Mouse (Mus musculus): ENCODE results near the gene Ccl2.

Gene Ccl2

DNA sequence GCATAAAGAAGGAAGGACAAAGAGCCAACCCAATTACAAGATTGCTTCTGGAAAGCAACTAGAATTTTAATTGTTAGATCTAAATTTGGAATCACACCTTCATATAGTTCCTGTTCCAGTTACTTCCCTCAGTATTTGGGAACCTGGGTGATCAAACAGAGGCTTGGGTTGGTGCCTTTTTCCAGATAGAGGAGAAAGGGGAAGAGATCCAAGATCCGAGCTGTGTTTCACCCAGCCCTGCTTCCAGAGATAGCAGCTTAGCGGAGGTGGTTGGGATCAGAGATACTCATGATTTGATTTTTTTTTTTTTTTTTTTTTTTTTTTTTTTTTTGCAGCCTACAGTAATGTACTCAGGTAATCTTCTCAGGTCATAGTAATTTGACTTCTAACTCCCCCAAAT, 486 bp downstream of the Ccl2 start:
- no peak for DNase-seq (ENCODE audit: low spot score)

DNA sequence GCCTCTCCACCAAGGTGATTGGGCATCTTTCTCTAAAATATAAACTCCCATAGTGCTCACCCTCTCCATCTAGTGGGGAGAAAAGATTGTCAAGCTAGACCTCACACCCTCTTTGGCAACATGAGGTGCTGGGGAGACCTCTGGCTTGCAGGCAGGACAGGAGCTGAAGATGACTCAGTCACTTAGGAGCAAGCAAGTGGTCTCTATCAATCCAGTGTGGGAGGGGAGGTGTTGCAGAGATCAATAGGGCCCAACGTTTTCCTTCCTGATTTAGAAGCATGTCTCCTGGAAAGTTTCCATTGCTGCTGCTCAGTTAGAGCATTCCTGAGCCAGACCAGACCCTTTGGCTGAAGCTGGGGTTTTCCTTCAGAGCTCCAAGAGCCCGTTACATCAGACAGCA, 3.2 kb downstream of the Ccl2 start, which contains the start of gene Gm17268:
Gene Gm17268, minus strand, starts transcription at position 28 of the 400 bp plus-strand sequence.
- DNase-seq (ENCODE audit: low spot score), result no peak

DNA sequence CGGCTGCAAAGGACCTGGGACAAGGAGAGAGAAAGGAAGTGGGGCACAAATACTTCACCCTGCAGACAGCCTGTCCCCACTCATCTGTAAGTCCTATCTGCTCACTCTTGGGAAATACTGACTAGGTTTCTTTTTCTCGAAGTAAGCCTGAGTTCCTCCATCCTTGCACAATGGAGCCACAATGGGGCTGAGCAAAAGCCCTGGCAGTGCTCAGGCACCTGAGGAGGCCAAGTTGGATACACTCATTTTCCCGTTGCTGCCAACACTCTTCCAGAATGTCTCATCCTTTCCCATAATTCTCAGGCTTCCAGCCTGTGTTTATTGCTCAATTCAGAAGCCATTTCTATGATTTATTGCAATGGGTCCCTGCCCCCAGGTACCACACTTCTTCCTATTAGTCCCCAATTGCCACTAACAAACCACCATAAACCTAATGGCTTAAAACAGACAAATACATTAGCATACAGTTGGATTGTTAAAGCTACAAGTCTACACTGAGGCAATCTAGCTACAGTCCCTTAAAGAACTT, 3.8 kb downstream of the Ccl2 start:
- no peak for DNase-seq (ENCODE audit: low spot score)

GRCm38 (mm10) chr11:82041671-82042080, 6.3 kb downstream of the Ccl2 start:
- DNase-seq (ENCODE audit: low spot score), result no peak

- peak; percentile 16 for DNase-seq (ENCODE audit: low spot score)
Observed at GRCm38 (mm10) chr11:82045471-82045870, 10.1 kb downstream of the Ccl2 start, which contains the start of gene Ccl7. Gene Ccl7, plus strand, starts transcription at chr11:82045712.

DNA sequence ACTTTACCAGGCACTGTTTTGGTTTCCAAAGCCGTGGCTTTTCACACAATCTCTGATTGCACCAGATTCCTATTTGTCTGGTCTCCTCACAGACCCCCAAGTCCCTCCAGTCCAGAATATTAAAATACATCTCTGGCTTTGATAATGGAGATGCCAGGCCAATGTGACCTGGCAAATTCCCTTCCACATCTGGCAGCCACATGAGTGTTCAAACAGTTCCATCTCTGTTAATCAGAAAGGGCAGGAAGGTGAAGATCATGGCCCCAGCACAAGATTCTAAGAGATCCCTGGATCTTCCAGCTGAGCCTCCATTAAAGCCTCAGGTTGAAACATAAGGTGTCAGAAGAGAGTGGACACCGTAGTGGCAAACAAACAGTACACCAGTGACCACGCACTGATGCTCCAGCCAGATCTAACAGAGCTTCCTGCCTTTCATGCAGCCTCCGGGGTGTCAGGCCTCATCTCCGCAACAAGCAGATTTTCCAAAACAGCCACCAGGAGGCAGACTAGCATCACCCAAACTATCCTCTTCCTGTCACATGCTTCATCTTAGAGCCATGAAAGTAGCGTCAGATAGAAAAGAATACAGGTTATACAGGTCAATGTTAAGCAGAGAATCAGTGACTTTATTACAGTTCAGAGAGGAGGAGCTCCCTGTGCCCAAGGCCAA, 12.5 kb downstream of the Ccl2 start:
- peak; percentile 32 for DNase-seq (ENCODE audit: low spot score)

- DNase-seq (ENCODE audit: low spot score), result no peak
Observed at GRCm38 (mm10) chr11:82053849-82054248, 18.5 kb downstream of the Ccl2 start.

GRCm38 (mm10) chr11:82057646-82058045, 22.3 kb downstream of the Ccl2 start, which contains the start of gene Ccl11:
Gene Ccl11, plus strand, starts transcription at chr11:82057823.
- DNase-seq (ENCODE audit: low spot score), result no peak

GRCm38 (mm10) chr11:82062226-82062625, 26.9 kb downstream of the Ccl2 start:
- DNase-seq (ENCODE audit: low spot score), result no peak

DNA sequence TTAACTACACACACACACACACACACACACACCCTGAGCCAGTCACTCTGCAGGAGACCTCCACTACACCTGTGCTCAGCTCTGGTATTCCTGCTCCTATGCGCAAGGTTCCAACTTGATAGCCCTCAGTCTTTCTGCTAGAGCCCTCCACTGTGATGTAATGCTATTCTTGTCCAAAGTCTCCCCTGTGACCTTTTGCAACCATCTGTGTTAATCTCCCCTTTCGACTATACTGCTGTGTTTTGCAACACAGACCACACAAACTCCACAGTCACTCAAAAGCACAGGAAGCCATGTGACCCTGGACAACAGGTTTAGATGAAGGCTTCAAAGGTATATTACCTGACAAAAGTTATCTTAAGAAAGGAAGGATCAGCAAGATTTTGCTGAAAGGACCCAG, 28.1 kb downstream of the Ccl2 start:
- no peak for DNase-seq (ENCODE audit: low spot score)

- DNase-seq (ENCODE audit: low spot score), result no peak
Observed at GRCm38 (mm10) chr11:82066953-82067571, 31.7 kb downstream of the Ccl2 start.

- DNase-seq (ENCODE audit: low spot score), result no peak
Observed at GRCm38 (mm10) chr11:82071076-82071475, 35.7 kb downstream of the Ccl2 start.

GRCm38 (mm10) chr11:82072374-82072773, 37.0 kb downstream of the Ccl2 start:
- no peak for DNase-seq (ENCODE audit: low spot score)

GRCm38 (mm10) chr11:82072984-82073383, 37.6 kb downstream of the Ccl2 start:
- DNase-seq (ENCODE audit: low spot score), result no peak

GRCm38 (mm10) chr11:82073686-82074085, 38.3 kb downstream of the Ccl2 start:
- DNase-seq (ENCODE audit: low spot score), result no peak

DNA sequence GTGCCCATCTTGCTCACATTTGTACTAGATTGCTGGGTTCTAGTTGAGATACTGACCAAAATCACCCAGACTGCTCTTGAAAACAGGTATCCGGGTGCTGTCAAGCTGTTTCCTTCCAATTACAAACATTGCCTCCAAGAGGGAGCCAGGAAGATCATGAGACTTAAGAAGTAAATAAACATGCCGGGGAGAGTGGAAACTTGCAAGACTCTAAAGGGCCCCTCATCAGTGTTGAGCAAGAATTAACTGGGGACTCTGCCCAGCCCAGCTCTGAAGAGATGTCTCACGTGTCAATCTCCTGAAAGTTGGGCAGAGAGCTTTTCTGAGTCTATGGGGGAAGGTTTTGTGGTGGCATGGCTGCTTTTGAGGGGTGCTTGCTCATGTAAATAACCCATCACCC, 41.7 kb downstream of the Ccl2 start:
- no peak for DNase-seq (ENCODE audit: low spot score)

DNA sequence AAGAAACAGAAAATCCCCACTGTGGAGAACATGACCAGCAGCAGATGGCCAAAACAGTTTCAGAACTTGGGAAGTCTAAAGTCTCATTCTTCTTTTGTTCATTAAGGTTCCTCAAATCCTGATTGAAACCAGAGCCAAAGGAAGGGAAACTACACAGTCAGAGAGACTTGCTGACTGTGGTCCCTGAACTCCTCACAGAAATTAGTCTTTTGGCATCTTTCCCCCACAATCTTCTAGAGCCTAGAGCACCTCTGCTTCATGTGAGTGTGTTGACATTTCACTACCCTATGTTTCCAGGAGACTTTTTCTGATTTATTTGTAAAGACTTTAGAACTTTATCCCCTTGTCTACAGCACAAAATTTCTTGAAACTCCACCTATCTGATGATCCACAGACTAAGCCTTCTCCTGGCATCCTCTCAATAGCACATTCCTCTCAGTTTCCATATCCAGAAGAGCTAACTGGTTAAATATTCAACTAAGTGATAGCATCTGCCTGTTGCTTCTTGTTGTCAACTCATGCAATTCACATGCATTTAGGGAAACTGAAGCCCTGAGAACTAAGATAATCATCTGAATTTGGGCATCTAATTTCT, 42.9 kb downstream of the Ccl2 start:
- DNase-seq (ENCODE audit: low spot score), result no peak

DNA sequence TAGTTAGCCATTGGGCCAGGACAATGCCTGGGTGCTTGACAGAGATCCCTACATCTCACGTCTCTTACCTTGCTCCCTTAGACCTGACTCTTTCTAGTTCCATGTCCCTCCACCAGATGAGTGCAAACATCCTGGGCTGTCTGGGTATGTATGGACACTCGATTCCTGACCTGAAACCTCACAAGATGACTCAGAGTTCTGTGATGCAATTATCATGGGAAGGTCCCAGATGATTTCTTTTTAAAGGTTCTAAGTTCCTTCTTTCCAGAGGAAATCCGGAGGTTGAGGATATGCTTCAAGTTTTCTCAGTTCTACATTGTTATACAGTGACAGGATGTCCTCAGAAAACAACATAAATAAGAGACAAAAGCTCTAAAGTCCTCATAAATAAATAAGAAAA, 45.5 kb downstream of the Ccl2 start:
- DNase-seq (ENCODE audit: low spot score), result no peak

- DNase-seq (ENCODE audit: low spot score), result no peak
Observed at GRCm38 (mm10) chr11:82084360-82084759, 49.0 kb downstream of the Ccl2 start.
